Mouse (Mus musculus) lung, embryonic 15.5 days (tissue): Measurements from ENCODE around the gene Ldhd. TPM values are rescaled to one million over a fixed set of nuclear protein-coding genes. Genes with fewer than 3 reads are reported as not detected.

Experiments
- ATAC-seq: fragments of 200-750 bp; cut with Nextera tagmentation; 2 replicates; pipeline ENCODE4 v1.8.0; 2017; ENCODE audit warnings: moderate number of reproducible peaks, borderline replicate concordance; ENCODE audit not compliant: low FRiP score, low TSS enrichment; ENCODE audit errors: extremely low read depth
- H3K27ac ChIP-seq: fragments of 300-500 bp; sonication (generic); 2 replicates; pipeline ENCODE4 v1.5.1; 2015; ENCODE audit warnings: moderate library complexity, mild to moderate bottlenecking, inconsistent platforms
- H3K27me3 ChIP-seq: fragments of 300-500 bp; sonication (generic); 2 replicates; pipeline ENCODE4 v1.6.1; 2015; ENCODE audit warnings: inconsistent platforms
- H3K36me3 ChIP-seq: fragments of 300-500 bp; sonication (generic); 2 replicates; pipeline ENCODE4 v1.6.1; 2015; ENCODE audit warnings: inconsistent platforms
- H3K4me1 ChIP-seq: fragments of 300-500 bp; sonication (generic); 2 replicates; pipeline ENCODE4 v1.6.1; 2015; ENCODE audit warnings: inconsistent platforms
- H3K4me2 ChIP-seq: fragments of 300-500 bp; sonication (generic); 2 replicates; pipeline ENCODE4 v1.6.1; 2015; ENCODE audit warnings: inconsistent platforms, mild to moderate bottlenecking, moderate library complexity
- H3K4me3 ChIP-seq: fragments of 300-500 bp; sonication (generic); 2 replicates; pipeline ENCODE4 v1.5.1; 2015; ENCODE audit warnings: mild to moderate bottlenecking, inconsistent platforms
- H3K9ac ChIP-seq: fragments of 300-500 bp; sonication (generic); 2 replicates; pipeline ENCODE4 v1.6.1; 2015; ENCODE audit warnings: inconsistent platforms
- H3K9me3 ChIP-seq: fragments of 300-500 bp; sonication (generic); 2 replicates; pipeline ENCODE4 v1.6.1; 2016; ENCODE audit warnings: inconsistent platforms
- WGBS: fragments of 180-500 bp; shearing (Covaris S2); methylation state at CpG from one replicate; pipeline ENCODE4 v1.1.7; 2015; 5-methylcytosine and 5-hydroxymethylcytosine counted together
- polyA plus RNA-seq: library from polyadenylated mRNA; unstranded; fragments of >200 nt; fragmentation: Nextera tagmentation; extraction: Ambion mirVana; gene quantifications from 2 replicates; pipeline ENCODE4 v1.2.1, GENCODE M21; 2015

Gene Ldhd
- polyA plus RNA-seq = 0.54 and 0.63 TPM in 2 replicates

- Histone ChIP-seq H3K9me3 (no peaks in the 10 kb centered on the region), H3K27ac (no peak within 1 kb of the TSS), H3K27me3 (no peaks in the 10 kb centered on the region), H3K4me1 (peaks cover 3% of the 10 kb centered on the region), H3K4me3 (peak within 1 kb of the TSS; percentile 36), H3K4me2 (peak within 1 kb of the TSS; percentile 58), H3K9ac (peak within 1 kb of the TSS; percentile 34), H3K36me3 (no peaks in the 10 kb centered on the region)
- 20% methylated on average over 13 of the region's 13 CpGs for WGBS
- peak; percentile 46; the same call in 1 of the 2 replicates for ATAC-seq
Observed at GRCm38 (mm10) chr8:111630105-111630521, at the start of gene Ldhd. Gene Ldhd (minus strand): TSS chr8:111630374.

- H3K4me1 ChIP-seq = no peaks in the 10 kb centered on the region
- no peak overlapping the region for H3K27ac ChIP-seq
- H3K27me3 ChIP-seq = no peaks in the 10 kb centered on the region
- no peak overlapping the region for H3K4me2 ChIP-seq
- H3K36me3 ChIP-seq = no peaks in the 10 kb centered on the region
- H3K9ac ChIP-seq = no peak overlapping the region
- no peak overlapping the region for H3K4me3 ChIP-seq
- no peaks in the 10 kb centered on the region; the same call in 1 of the 2 replicates for H3K9me3 ChIP-seq
- ATAC-seq = no peak
- 86% methylated on average over 7 of the region's 7 CpGs for WGBS
Observed at GRCm38 (mm10) chr8:111678848-111679247, 48.7 kb upstream of the Ldhd start.

DNA sequence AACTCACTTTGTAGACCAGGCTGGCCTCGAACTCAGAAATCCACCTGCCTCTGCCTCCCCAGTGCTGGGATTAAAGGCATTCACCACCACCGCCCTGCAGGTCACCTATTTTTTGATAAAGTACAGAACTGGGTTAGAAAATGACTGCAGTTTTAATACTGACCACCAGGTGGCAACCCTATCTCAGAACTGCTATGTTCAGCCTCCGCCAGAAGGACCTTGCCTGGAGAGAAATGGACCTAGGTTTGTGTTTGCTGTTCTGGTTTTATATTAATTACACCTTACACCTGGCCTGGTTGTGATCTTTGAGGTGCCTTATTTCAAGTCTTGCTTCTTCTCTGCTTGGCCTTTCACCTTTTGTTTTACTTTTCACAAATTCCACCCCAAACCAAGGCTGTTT lies 47.9 kb upstream of the Ldhd start:
- 0 out of 2 replicates have a peak, but pooled peaks have one; percentile 49 for ATAC-seq
- Histone ChIP-seq H3K27me3 (no peaks in the 10 kb centered on the region), H3K4me1 (no peaks in the 10 kb centered on the region), H3K9me3 (no peaks in the 10 kb centered on the region; the same call in 1 of the 2 replicates), H3K9ac (no peak overlapping the region), H3K27ac (no peak overlapping the region), H3K4me3 (no peak overlapping the region), H3K4me2 (no peak overlapping the region), H3K36me3 (no peaks in the 10 kb centered on the region)
- WGBS = 16% methylated on average over 3 of the region's 3 CpGs

GRCm38 (mm10) chr8:111676237-111676636 lies 46.1 kb upstream of the Ldhd start:
- no peak overlapping the region for H3K4me2 ChIP-seq
- 0 out of 2 replicates have a peak, but pooled peaks cover 2% of the 10 kb centered on the region for H3K36me3 ChIP-seq
- H3K9me3 ChIP-seq = no peaks in the 10 kb centered on the region; the same call in 1 of the 2 replicates
- H3K9ac ChIP-seq = no peak overlapping the region
- H3K4me3 ChIP-seq = no peak overlapping the region
- H3K27me3 ChIP-seq = no peaks in the 10 kb centered on the region
- WGBS = 76% methylated on average over 8 of the region's 8 CpGs
- ATAC-seq = no peak
- no peak overlapping the region for H3K27ac ChIP-seq
- H3K4me1 ChIP-seq = no peaks in the 10 kb centered on the region

- WGBS = 69% methylated on average over 2 of the region's 2 CpGs
- Histone ChIP-seq H3K9me3 (no peaks in the 10 kb centered on the region), H3K9ac (no peak overlapping the region), H3K4me3 (no peak overlapping the region), H3K36me3 (peaks cover 30% of the 10 kb centered on the region), H3K4me2 (no peak overlapping the region), H3K27me3 (no peaks in the 10 kb centered on the region), H3K27ac (no peak overlapping the region), H3K4me1 (no peaks in the 10 kb centered on the region)
- no peak for ATAC-seq
Observed at GRCm38 (mm10) chr8:111666751-111667150, 36.6 kb upstream of the Ldhd start.

DNA sequence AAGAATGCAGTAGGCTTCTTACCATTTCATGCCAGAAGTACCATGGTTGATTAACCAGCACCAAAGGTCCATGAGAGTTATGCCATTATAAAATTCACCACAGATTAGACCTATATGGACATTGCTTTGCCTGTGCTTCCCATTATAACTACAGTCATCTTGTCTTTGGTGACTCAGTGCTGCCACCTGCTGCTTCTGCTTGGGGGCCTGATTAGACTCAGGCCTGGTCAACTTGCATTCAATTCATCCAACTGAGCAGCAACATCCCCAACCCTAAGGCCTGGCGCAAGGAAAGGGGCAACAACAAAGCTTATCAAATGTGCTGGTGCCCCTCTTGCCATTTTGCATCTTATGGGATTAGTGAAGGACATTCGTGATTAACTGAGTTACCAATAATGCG lies 32.3 kb upstream of the Ldhd start:
- no peak overlapping the region for H3K27ac ChIP-seq
- no peaks in the 10 kb centered on the region for H3K4me1 ChIP-seq
- no peaks in the 10 kb centered on the region for H3K27me3 ChIP-seq
- H3K9ac ChIP-seq = no peak overlapping the region
- no peaks in the 10 kb centered on the region for H3K9me3 ChIP-seq
- no peak overlapping the region for H3K4me2 ChIP-seq
- no peak overlapping the region for H3K4me3 ChIP-seq
- 0 out of 2 replicates have a peak, but pooled peaks cover 8% of the 10 kb centered on the region for H3K36me3 ChIP-seq
- WGBS = 84% methylated on average over 3 of the region's 3 CpGs
- ATAC-seq = no peak

DNA sequence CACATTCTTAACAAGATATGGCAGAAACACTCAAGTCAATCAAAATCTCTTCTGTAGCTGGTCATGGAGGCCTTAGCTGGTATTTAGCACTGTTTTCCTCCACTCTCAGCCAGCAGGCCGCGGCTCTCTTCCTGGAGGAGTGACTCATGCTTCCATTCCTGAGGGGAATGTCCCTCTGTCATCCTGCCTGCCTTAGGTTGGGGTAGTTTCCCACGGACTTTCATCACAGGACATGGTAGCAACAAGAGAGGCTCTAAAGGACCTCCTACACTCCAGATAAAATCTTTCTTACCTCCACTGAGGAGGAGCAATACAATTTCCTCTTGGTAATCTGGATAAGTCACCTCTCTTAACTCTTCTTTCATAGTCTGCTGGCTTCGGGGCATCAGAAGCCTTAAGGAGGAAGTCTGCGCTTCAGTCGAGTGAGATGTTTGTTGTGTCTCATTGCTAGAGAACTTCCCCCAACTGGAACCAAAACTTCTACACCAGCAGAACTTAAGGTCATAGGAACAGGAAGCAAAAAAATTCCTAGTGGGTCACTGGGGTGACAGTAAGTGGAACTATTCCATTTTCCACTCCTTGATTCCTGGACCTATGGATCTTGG lies 28.7 kb upstream of the Ldhd start:
- H3K4me3 ChIP-seq = no peak overlapping the region
- no peaks in the 10 kb centered on the region for H3K27me3 ChIP-seq
- H3K27ac ChIP-seq = no peak overlapping the region
- H3K9ac ChIP-seq = no peak overlapping the region
- WGBS = 64% methylated on average over 6 of the region's 6 CpGs
- 0 out of 2 replicates have a peak, but pooled peaks cover 8% of the 10 kb centered on the region for H3K36me3 ChIP-seq
- ATAC-seq = no peak
- no peak overlapping the region for H3K4me2 ChIP-seq
- H3K4me1 ChIP-seq = no peaks in the 10 kb centered on the region
- no peaks in the 10 kb centered on the region for H3K9me3 ChIP-seq

GRCm38 (mm10) chr8:111657312-111657854 lies 27.2 kb upstream of the Ldhd start:
- WGBS = 58% methylated on average over 1 of the region's 1 CpGs
- H3K36me3 ChIP-seq = 0 out of 2 replicates have a peak, but pooled peaks cover 8% of the 10 kb centered on the region
- no peak overlapping the region for H3K4me2 ChIP-seq
- ATAC-seq = no peak
- no peaks in the 10 kb centered on the region for H3K27me3 ChIP-seq
- H3K27ac ChIP-seq = no peak overlapping the region
- H3K4me1 ChIP-seq = no peaks in the 10 kb centered on the region
- no peaks in the 10 kb centered on the region for H3K9me3 ChIP-seq
- H3K4me3 ChIP-seq = no peak overlapping the region
- H3K9ac ChIP-seq = no peak overlapping the region

- ATAC-seq = no peak
- no peaks in the 10 kb centered on the region for H3K4me1 ChIP-seq
- 84% methylated on average over 2 of the region's 2 CpGs for WGBS
- no peaks in the 10 kb centered on the region for H3K27me3 ChIP-seq
- H3K4me2 ChIP-seq = no peak overlapping the region
- H3K27ac ChIP-seq = no peak overlapping the region
- H3K36me3 ChIP-seq = no peaks in the 10 kb centered on the region
- H3K9ac ChIP-seq = no peak overlapping the region
- H3K9me3 ChIP-seq = no peaks in the 10 kb centered on the region
- no peak overlapping the region for H3K4me3 ChIP-seq
Observed at GRCm38 (mm10) chr8:111653524-111653923, 23.4 kb upstream of the Ldhd start.

GRCm38 (mm10) chr8:111650651-111651050 lies 20.5 kb upstream of the Ldhd start:
- Histone ChIP-seq H3K27me3 (no peaks in the 10 kb centered on the region), H3K36me3 (no peaks in the 10 kb centered on the region), H3K4me3 (no peak overlapping the region), H3K27ac (no peak overlapping the region), H3K4me2 (no peak overlapping the region), H3K9me3 (no peaks in the 10 kb centered on the region), H3K4me1 (no peaks in the 10 kb centered on the region), H3K9ac (no peak overlapping the region)
- no peak for ATAC-seq
- WGBS = 95% methylated on average over 3 of the region's 3 CpGs

DNA sequence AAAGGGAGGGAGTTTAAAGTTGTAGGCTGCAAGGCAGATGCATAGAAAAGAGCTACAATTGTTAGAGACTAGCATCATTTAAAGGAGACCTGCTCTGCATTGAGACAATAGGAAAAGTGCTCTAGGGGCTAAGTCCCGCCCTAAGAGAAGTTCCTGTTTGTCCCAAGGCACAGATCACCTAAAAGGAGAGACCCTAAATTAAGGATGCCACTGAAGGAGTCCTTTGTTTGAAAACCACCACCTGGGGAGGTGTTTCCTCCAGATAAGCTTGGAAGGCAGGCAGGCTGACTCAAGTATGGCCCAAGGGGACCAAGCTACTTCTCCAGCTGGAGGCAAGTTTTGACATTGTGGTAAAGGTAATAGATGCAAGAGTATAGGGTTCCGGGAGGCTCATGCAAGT lies 18.7 kb upstream of the Ldhd start:
- Histone ChIP-seq H3K27me3 (no peaks in the 10 kb centered on the region), H3K4me3 (no peak overlapping the region), H3K4me1 (peaks cover 3% of the 10 kb centered on the region; the same call in 1 of the 2 replicates), H3K4me2 (no peak overlapping the region), H3K27ac (no peak overlapping the region), H3K9me3 (no peaks in the 10 kb centered on the region), H3K36me3 (no peaks in the 10 kb centered on the region), H3K9ac (no peak overlapping the region)
- 66% methylated on average over 2 of the region's 2 CpGs for WGBS
- ATAC-seq = no peak

DNA sequence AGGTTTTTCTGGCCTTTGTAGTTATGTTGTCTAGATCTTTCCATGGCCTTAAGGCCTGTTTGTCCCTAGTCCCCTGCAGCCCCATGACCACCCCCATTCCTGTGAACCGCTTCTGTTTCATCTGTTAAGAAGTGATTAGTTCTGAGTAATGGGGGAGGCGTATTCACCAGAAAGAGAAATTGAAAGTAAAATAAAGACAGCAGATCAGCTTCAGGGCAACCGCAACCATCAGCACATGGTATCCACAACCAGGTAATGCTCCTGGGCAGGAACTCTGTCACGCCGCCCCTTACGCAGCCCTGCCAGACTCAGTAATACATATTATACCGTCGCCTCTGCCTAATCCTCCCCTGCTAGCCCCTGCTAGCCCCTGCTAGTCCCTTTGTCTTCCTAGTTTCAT lies 15.5 kb upstream of the Ldhd start:
- no peak overlapping the region for H3K4me3 ChIP-seq
- H3K27ac ChIP-seq = no peak overlapping the region
- H3K27me3 ChIP-seq = no peaks in the 10 kb centered on the region
- no peaks in the 10 kb centered on the region for H3K9me3 ChIP-seq
- peaks cover 13% of the 10 kb centered on the region for H3K4me1 ChIP-seq
- no peak overlapping the region for H3K4me2 ChIP-seq
- ATAC-seq = no peak
- no peak overlapping the region for H3K9ac ChIP-seq
- WGBS = 94% methylated on average over 8 of the region's 8 CpGs
- no peaks in the 10 kb centered on the region for H3K36me3 ChIP-seq
